Mouse (Mus musculus) erythroblast, embryonic 14.5 days (primary cell): ENCODE measurements around the gene Bbs7. TPM values are rescaled to one million over a fixed set of nuclear protein-coding genes. Genes with fewer than 3 reads are reported as not detected.
A peak's percentile ranks its signal among the peaks of the same experiment; 100 is the strongest.

Experiments used
- H3K27me3 ChIP-seq: 2 replicates; pipeline ENCODE4 v1.6.1; 2012; ENCODE audit warnings: inconsistent platforms; ENCODE audit not compliant: control insufficient read depth
- H3K36me3 ChIP-seq: 2 replicates; pipeline ENCODE4 v1.6.1; 2012; ENCODE audit warnings: mild to moderate bottlenecking, inconsistent platforms; ENCODE audit not compliant: control insufficient read depth
- H3K4me1 ChIP-seq: 2 replicates; pipeline ENCODE4 v1.6.1; 2012; ENCODE audit warnings: inconsistent platforms; ENCODE audit not compliant: control insufficient read depth
- H3K4me3 ChIP-seq: replicated peaks from 2 replicates; pipeline ENCODE3; 2012; ENCODE audit warnings: moderate library complexity, mild to moderate bottlenecking, inconsistent platforms
- H3K9me3 ChIP-seq: 2 replicates; pipeline ENCODE4 v1.6.1; 2012; ENCODE audit warnings: low read length, inconsistent platforms, mixed read lengths; ENCODE audit not compliant: control insufficient read depth
- GATA1 ChIP-seq: IDR thresholded peaks from 2 replicates; pipeline ENCODE4 v1.6.1; 2012; ENCODE audit warnings: low read length, inconsistent platforms, mixed read lengths
- TAL1 ChIP-seq: IDR thresholded peaks from 3 replicates; pipeline ENCODE4 v1.6.1; 2012; ENCODE audit warnings: low read length, inconsistent platforms, mixed read lengths
- polyA plus RNA-seq: library from polyadenylated mRNA; stranded (reverse); fragments of >175 nt; gene quantifications from 2 replicates; pipeline ENCODE4 v1.2.3, GENCODE M21; 2012

Bbs7 gene
- polyA plus RNA-seq, 1 experiment = 0.06 TPM

- peaks cover 78% of the 10 kb centered on the region for H3K36me3 ChIP-seq
- no peaks in the 10 kb centered on the region for H3K9me3 ChIP-seq
- peaks cover 28% of the 10 kb centered on the region for H3K4me1 ChIP-seq
- TF ChIP-seq TAL1 (no peak), GATA1 (no peak)
- no peak overlapping the region for H3K4me3 ChIP-seq
- H3K27me3 ChIP-seq = no peaks in the 10 kb centered on the region
These were observed 55.7 kb downstream of the Bbs7 start for GRCm38 (mm10) chr3:36557601-36558000.

GRCm38 (mm10) chr3:36552406-36553047 is 60.8 kb downstream of the Bbs7 start, which contains the start of gene Exosc9:
Gene Exosc9, plus strand, starts transcription at chr3:36552606.
- H3K27me3 ChIP-seq = peaks cover 15% of the 10 kb centered on the region
- TF ChIP-seq TAL1 (no peak), GATA1 (no peak)
- H3K36me3 ChIP-seq = peaks cover 36% of the 10 kb centered on the region
- H3K4me3 ChIP-seq = peak within 1 kb of the TSS; percentile 88
- peaks cover 20% of the 10 kb centered on the region for H3K4me1 ChIP-seq
- H3K9me3 ChIP-seq = no peaks in the 10 kb centered on the region

- Histone ChIP-seq H3K4me3 (peak overlapping the region; percentile 88), H3K36me3 (peaks cover 30% of the 10 kb centered on the region), H3K9me3 (no peaks in the 10 kb centered on the region), H3K4me1 (peaks cover 18% of the 10 kb centered on the region), H3K27me3 (peaks cover 15% of the 10 kb centered on the region)
- no peak for TF ChIP-seq GATA1
These were observed 61.4 kb downstream of the Bbs7 start for GRCm38 (mm10) chr3:36551851-36552384.

GRCm38 (mm10) chr3:36551343-36551742 is 61.9 kb downstream of the Bbs7 start:
- H3K9me3 ChIP-seq = no peaks in the 10 kb centered on the region
- no peak overlapping the region for H3K4me3 ChIP-seq
- peaks cover 15% of the 10 kb centered on the region for H3K27me3 ChIP-seq
- H3K4me1 ChIP-seq = peaks cover 18% of the 10 kb centered on the region
- TF ChIP-seq TAL1 (no peak), GATA1 (no peak)
- H3K36me3 ChIP-seq = peaks cover 25% of the 10 kb centered on the region

GRCm38 (mm10) chr3:36544961-36545360 is 68.3 kb downstream of the Bbs7 start:
- no peaks in the 10 kb centered on the region; the same call in 1 of the 2 replicates for H3K27me3 ChIP-seq
- H3K36me3 ChIP-seq = no peaks in the 10 kb centered on the region
- TF ChIP-seq GATA1 (no peak), TAL1 (no peak)
- H3K4me3 ChIP-seq = no peak overlapping the region
- no peaks in the 10 kb centered on the region for H3K4me1 ChIP-seq
- no peaks in the 10 kb centered on the region for H3K9me3 ChIP-seq

GRCm38 (mm10) chr3:36541399-36541798 is 71.9 kb downstream of the Bbs7 start:
- Histone ChIP-seq H3K4me3 (no peak overlapping the region), H3K4me1 (no peaks in the 10 kb centered on the region)

GRCm38 (mm10) chr3:36540756-36541155 is 72.5 kb downstream of the Bbs7 start:
- no peak for TF ChIP-seq GATA1
- no peak for TF ChIP-seq TAL1
- Histone ChIP-seq H3K36me3 (no peaks in the 10 kb centered on the region), H3K27me3 (no peaks in the 10 kb centered on the region; the same call in 1 of the 2 replicates), H3K4me3 (no peak overlapping the region), H3K4me1 (no peaks in the 10 kb centered on the region), H3K9me3 (no peaks in the 10 kb centered on the region)

More at GRCm38 (mm10) chr3:36541399-36541798, 71.9 kb downstream of the Bbs7 start:
- TF ChIP-seq TAL1 (no peak), GATA1 (no peak)
- no peaks in the 10 kb centered on the region; the same call in 1 of the 2 replicates for H3K27me3 ChIP-seq
- no peaks in the 10 kb centered on the region for H3K36me3 ChIP-seq
- no peaks in the 10 kb centered on the region for H3K9me3 ChIP-seq

GRCm38 (mm10) chr3:36537701-36538470 is 75.4 kb downstream of the Bbs7 start:
- no peaks in the 10 kb centered on the region for H3K9me3 ChIP-seq
- no peaks in the 10 kb centered on the region for H3K4me1 ChIP-seq
- TF ChIP-seq GATA1 (no peak), TAL1 (no peak)
- H3K27me3 ChIP-seq = peaks cover 4% of the 10 kb centered on the region
- no peak overlapping the region for H3K4me3 ChIP-seq
- no peaks in the 10 kb centered on the region for H3K36me3 ChIP-seq

- Histone ChIP-seq H3K4me3 (no peak overlapping the region), H3K27me3 (peaks cover 21% of the 10 kb centered on the region), H3K9me3 (no peaks in the 10 kb centered on the region), H3K36me3 (no peaks in the 10 kb centered on the region), H3K4me1 (no peaks in the 10 kb centered on the region)
- TF ChIP-seq GATA1 (no peak), TAL1 (no peak)
These were observed 77.2 kb downstream of the Bbs7 start for GRCm38 (mm10) chr3:36536041-36536440.
